Mouse (Mus musculus): ENCODE data around the gene Chrna9.

DNA sequence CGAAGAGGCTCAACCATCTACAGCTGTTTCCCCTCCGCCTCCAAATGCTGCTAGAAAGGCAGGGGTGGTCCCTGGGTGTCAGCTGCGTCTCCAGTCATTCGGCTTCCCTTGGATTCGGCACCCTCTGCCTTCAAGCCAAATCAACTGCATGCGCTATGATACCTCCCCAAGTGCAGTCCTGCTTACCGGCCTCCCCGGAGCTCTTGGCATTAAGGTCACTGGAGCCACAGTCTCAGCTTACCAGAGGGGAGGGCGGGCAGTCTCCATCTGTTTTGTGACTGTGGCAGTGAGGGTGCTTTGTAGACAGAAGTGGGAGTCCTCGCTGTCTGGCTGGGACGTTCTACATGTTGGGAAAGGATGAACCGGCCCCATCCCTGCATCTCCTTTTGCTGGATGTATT, 32.4 kb downstream of the Chrna9 start:
- TF ChIP-seq CTCF (IDR thresholded peaks at IDR 0.05; ENCODE audit: low read depth) (no peak), EP300 (IDR thresholded peaks at IDR 0.05; ENCODE audit: low read depth) (no peak)
